Mouse (Mus musculus) liver, embryonic 16.5 days (tissue): Measurements from ENCODE around the gene Nt5e. TPM values are rescaled to one million over a fixed set of nuclear protein-coding genes. Genes with fewer than 3 reads are reported as not detected.

Experiments used
- polyA plus RNA-seq: library from polyadenylated mRNA; unstranded; fragments of >200 nt; fragmentation: Nextera tagmentation; extraction: Ambion mirVana; gene quantifications from 2 replicates; pipeline ENCODE4 v1.2.1, GENCODE M21; 2015

The Nt5e gene
- polyA plus RNA-seq, 1 experiment from 2014 or later, result 12.0 TPM

Other genes with a start within 250 kb of the Nt5e start
- 12.3 and 12.8 TPM in 2 replicates for gene Snx14, start 111.8 kb downstream of the Nt5e start, polyA plus RNA-seq
- 0.18 TPM in 1 of 2 replicates, not detected in the other for gene Gm20537, start 129.4 kb downstream of the Nt5e start, polyA plus RNA-seq
- gene Syncrip, start 155.4 kb downstream of the Nt5e start, polyA plus RNA-seq, result 26.1 and 27.0 TPM in 2 replicates
- gene Zfp949, start 220.8 kb downstream of the Nt5e start, polyA plus RNA-seq, result 7.9 and 8.4 TPM in 2 replicates